Mouse (Mus musculus) adrenal gland, adult 8-10 months (tissue): ENCODE results near the gene Ssr1. TPM values are rescaled to one million over a fixed set of nuclear protein-coding genes. Genes with fewer than 3 reads are reported as not detected.

ENCODE experiments used
- total RNA-seq, 4 experiments: library from RNA; stranded (reverse); gene quantifications; 2 replicates each; pipeline ENCODE4 v1.2.4; 2022

The Ssr1 gene
- total RNA-seq, 4 experiments from 2014 or later = 154 to 167 (median 160) TPM

Other genes with a start within 250 kb of the Ssr1 start
- gene Rreb1, start 215.8 kb downstream of the Ssr1 start, total RNA-seq = 10 to 100 TPM; 53.1 to 74.5 (median 62.9) TPM
- gene Riok1, start 42.8 kb upstream of the Ssr1 start, total RNA-seq = 10 to 100 TPM; 28.4 to 45.0 (median 40.1) TPM
- 1 to 10 TPM; 3.3 to 6.6 (median 4.4) TPM for gene Cage1, start 42.9 kb upstream of the Ssr1 start, total RNA-seq
- 1 to 10 TPM in 3 of 4 experiments, under 1 TPM in 1; 0.86 to 4.5 (median 2.1) TPM for gene Dsp, start 157.1 kb upstream of the Ssr1 start, total RNA-seq
- 10 to 100 TPM; 14.0 to 28.6 (median 21.0) TPM for gene Snrnp48, start 210.7 kb upstream of the Ssr1 start, total RNA-seq